Mouse (Mus musculus) kidney, postnatal 25 days (tissue): Measurements from ENCODE around the gene Olr1.
A peak's percentile ranks its signal among the peaks of the same experiment; 100 is the strongest.

ENCODE experiments used
- DNase-seq, 2 experiments: peaks; one replicate each; pipeline ENCODE4 v3.0.0; 2021; ENCODE audit warnings: mixed read lengths in 2 of 2

Gene Olr1

GRCm38 (mm10) chr6:129507024-129507423 is at the start of gene Olr1:
Olr1 (minus strand) TSS chr6:129507165.
- no peak for DNase-seq

- no peak for DNase-seq
Observed at GRCm38 (mm10) chr6:129548009-129548408, 41.0 kb upstream of the Olr1 start.

- no peak for DNase-seq
Observed at GRCm38 (mm10) chr6:129547277-129547676, 40.3 kb upstream of the Olr1 start.

- DNase-seq, result peak; percentile 78 to 90
Observed at GRCm38 (mm10) chr6:129543709-129544606, 37.0 kb upstream of the Olr1 start.

GRCm38 (mm10) chr6:129542540-129542939 is 35.6 kb upstream of the Olr1 start:
- DNase-seq, result peak in 1 of 2 experiments; percentile 46

- DNase-seq, result peak; percentile 34 to 43
Observed at GRCm38 (mm10) chr6:129541931-129542330, 35.0 kb upstream of the Olr1 start.

- DNase-seq, result no peak
Observed at GRCm38 (mm10) chr6:129538555-129538954, 31.6 kb upstream of the Olr1 start.

GRCm38 (mm10) chr6:129535723-129536122 is 28.8 kb upstream of the Olr1 start:
- no peak for DNase-seq

GRCm38 (mm10) chr6:129534627-129535190 is 27.7 kb upstream of the Olr1 start:
- peak; percentile 66 to 81 for DNase-seq

- peak in 1 of 2 experiments; percentile 37 for DNase-seq
Observed at GRCm38 (mm10) chr6:129534057-129534456, 27.1 kb upstream of the Olr1 start.

GRCm38 (mm10) chr6:129532942-129533860 is 26.2 kb upstream of the Olr1 start, which contains the start of gene Gabarapl1:
Gabarapl1 (plus strand) TSS chr6:129533160.
- DNase-seq, result peak; percentile 95

- peak; percentile 97 to 98 for DNase-seq
Observed at GRCm38 (mm10) chr6:129532556-129532941, 25.6 kb upstream of the Olr1 start.

- DNase-seq, result peak; percentile 59 to 71
Observed at GRCm38 (mm10) chr6:129530261-129530660, 23.3 kb upstream of the Olr1 start.

- no peak for DNase-seq
Observed at GRCm38 (mm10) chr6:129529605-129530004, 22.6 kb upstream of the Olr1 start.

GRCm38 (mm10) chr6:129527416-129527815 is 20.5 kb upstream of the Olr1 start:
- no peak for DNase-seq

- no peak for DNase-seq
Observed at GRCm38 (mm10) chr6:129526069-129526468, 19.1 kb upstream of the Olr1 start.

- peak; percentile 50 to 54 for DNase-seq
Observed at GRCm38 (mm10) chr6:129517752-129518408, 10.9 kb upstream of the Olr1 start.

GRCm38 (mm10) chr6:129516388-129516787 is 9.4 kb upstream of the Olr1 start:
- DNase-seq, result no peak

GRCm38 (mm10) chr6:129515068-129515467 is 8.1 kb upstream of the Olr1 start:
- DNase-seq, result no peak

GRCm38 (mm10) chr6:129514376-129514775 is 7.4 kb upstream of the Olr1 start:
- DNase-seq, result no peak

GRCm38 (mm10) chr6:129513409-129513808 is 6.4 kb upstream of the Olr1 start:
- DNase-seq, result no peak

GRCm38 (mm10) chr6:129512868-129513267 is 5.9 kb upstream of the Olr1 start:
- DNase-seq, result peak in 1 of 2 experiments; percentile 40
